Mouse (Mus musculus): ENCODE results near the gene Prcd. TPM values are rescaled to one million over a fixed set of nuclear protein-coding genes. Genes with fewer than 3 reads are reported as not detected.

Gene Prcd
- total RNA-seq, 2 experiments from 2014 or later, result 4.6 to 5.0 TPM

DNA sequence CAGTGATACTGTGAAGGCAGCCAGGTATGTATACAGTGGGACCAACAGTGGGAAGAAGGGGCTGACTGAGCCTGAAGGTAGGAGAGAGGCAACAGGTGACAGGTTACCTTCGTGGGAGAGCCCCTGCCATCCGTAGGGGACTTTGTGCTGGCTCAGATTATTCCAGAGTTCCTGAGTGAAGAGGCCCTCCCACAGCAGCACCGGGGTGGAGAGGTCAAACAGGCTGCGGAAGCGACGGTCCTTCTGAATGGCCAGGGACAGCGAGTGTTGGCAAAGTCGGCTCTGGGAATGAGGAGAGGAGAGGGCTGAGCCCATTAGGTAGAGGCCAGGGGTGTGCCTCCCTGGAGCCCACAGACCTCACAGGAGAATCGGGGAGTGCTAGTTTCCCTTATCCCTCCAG is 32.4 kb downstream of the Prcd start:
- DNase-seq (ENCODE audit: low spot score in 2 of 2), result no peak

DNA sequence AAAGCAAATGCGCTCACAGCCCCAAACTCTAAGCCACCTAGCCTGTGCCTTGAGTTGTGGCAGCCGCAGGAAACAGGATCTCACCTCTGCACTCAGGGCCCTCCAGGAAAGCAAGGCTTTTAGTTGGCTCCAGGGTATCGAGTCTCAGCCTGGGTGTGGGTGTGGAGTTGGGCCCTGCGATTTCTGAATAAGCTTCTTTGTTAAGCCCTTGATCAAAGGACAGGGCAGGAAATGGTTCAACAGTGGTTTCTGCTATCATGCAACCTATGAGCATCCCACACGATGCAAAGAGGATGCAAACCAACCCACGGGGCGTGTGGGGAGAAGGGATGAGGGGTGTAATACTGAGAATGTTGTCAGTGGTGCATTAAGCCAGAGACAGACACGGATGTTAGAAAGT is 34.6 kb downstream of the Prcd start:
- no peak for DNase-seq (ENCODE audit: low spot score in 2 of 2)

DNA sequence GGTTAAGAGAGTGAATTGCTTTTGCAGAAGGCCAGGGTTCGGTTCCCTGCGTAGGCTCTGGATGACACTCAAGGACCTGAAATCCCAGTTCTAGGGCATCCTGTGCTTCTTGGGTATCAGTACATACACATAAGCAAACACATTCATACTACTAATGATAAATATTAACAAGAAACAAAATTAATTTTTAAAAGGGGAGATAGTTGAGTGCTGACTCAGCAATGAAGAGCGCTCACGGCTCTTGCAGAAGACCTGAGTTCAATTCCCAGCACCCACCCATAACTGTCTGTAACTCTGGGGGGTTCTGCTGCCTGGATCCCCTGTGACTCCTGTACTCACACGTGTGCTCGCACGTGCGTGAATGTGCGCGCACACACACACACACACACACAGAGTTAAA is 36.3 kb downstream of the Prcd start:
- no peak for DNase-seq (ENCODE audit: low spot score in 2 of 2)

DNA sequence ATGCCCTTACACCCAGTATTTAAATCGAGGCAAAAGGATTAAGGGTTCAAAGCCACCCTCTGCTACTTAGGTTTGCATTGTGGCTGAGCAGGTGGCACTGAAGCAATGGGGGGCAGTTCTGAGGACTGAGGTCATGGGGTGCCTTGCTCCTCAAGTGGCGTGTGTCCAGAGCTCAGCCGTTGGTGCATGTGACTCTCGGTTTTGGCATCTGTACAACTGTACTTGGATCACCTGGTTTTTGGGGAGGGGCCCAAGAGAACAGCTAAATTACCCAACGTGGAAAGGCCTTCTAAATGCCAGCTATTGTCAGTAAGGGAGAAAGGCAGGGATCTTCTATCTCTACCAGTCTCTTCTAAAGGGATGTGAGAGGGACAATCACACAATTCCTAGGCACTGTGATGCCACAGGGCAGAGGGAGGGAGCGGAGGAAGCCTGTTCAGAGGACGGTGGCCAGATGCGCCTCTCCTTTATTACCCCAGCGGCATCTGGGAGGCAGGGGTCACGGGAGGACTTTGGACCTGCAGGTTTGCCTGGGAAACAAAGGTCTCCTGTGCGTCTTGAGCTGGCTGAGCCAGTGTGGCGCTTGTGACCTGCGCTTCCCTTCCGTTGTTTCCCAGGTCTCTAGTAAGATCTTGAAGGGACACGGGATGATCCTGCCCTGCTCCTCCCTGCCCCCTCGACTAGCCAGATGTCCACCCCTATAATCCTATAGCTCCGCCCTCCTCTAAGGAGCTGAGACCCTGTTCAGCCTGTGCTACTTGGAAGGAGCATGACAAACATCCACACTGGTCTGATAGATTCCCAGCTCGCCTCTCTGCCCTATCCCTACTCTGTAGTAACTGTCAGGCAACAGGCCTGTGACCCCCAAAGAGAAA is 37.6 kb downstream of the Prcd start:
- no peak for DNase-seq (ENCODE audit: low spot score in 2 of 2)

DNA sequence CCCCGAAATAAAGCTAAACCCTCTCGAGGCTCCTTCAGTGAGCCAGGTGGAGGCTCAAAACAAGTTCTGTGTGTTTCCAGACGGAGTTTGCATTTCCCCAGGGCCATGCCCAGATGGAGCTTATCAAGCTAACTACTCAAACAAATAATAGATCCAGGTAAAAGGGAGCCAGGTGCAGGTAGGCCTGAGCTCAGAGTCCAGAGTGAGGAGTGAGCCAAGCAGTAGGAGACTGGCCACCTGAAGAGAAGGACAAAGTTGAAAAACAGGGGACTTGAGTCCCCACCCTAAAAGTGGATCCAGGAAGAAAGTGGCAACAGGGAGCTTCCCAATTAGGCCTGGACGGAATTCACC is 40.5 kb downstream of the Prcd start:
- DNase-seq (ENCODE audit: low spot score in 2 of 2), result no peak

DNA sequence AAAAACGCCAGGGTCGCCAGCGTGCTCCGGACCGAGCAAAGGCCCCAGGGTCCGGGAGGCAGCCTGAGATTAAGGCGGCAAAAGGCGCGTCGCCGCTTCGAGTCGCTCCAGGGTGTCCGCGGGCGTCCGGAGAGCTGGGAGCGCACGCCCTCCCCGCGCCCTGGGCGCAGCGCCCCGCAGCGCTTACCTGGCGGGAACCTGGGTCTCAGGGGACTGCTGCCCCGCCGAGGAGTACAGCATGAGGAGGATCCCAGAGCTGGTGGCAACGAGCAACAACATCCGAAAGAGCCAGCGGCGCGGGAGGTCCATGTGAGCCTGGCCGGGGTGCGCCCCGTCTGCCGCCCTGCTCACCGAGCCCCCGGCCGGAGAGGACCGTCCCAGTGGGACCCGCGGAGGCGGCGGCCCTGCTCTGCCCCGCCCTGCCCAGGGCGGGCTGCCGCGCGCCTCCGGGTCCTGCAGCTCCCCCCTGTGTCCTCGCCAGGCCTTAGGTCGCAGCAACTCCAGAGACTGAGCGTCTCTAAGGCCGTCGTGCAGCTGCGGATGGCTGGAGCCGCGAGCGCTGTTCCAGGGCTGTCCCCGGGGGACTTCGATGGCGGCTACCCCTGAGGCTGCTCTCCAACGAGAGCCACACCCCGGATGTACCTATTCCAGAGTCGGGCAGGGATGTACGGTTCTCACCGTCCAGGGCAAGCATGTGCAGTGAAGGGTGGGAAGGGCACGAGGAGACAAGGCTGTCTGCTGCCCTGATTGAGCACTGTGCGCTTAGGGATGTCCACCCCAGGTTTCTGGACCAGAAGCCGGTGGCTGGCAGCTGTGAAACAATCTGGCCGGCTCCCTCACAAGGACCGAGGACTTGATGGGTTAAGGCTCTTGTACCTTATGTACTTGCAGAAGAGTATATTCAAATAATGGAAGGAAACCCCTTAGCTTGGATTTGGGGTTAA is 41.2 kb downstream of the Prcd start:
- no peak for DNase-seq (ENCODE audit: low spot score in 2 of 2)

DNA sequence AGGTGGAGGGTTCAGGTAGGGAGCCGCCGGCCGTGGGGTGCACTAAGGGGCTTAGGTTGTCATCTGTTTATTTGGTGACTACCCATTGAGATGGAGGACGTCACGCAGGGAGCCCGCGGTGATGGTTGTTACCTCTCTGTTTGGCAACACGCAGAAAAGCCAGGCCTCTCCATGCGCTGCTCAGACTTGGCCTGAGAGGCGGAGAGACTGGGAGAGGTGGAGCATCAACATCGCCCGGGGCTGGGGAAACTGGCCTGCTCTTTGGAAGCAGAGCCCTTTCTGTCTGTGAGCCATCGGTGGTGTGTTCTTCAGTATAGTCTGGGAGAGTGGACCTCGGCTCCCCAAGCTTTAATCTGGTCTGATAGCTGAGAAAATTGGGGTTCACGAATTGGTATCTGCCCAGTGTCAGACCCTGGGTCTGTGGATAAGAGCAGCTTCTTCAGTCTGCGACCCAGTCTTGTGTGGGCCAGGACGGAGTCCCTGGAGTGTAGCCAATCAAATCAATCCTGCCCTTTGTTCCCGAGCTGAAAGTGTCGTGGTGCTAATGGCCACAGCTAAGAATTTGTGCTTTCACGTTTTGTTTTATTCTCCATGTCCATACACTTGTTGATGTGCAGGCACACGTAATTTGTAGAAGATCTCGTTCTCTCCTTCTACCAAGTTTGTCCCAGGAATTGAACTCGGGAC is 42.0 kb downstream of the Prcd start:
- no peak for DNase-seq (ENCODE audit: low spot score in 2 of 2)

DNA sequence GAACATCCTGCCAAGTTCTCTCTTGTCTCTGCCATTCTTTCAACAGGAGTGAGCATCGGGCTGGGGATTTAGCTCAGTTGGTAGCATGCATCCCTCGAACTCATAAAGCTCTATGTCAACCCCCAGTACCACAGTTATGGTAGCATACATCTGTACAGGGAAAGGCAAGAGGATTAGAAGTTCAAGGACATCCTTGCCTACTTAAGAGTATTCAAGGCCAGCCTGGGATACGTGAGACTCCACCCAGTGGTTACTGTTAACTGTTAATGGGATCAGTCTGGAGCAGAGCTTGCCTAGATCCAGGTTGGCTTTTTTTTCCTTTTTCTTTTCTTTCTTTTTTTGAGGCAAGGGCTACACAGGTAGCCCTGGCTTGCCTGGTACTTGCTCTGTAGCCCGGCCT is 43.1 kb downstream of the Prcd start:
- DNase-seq (ENCODE audit: low spot score in 2 of 2), result no peak

DNA sequence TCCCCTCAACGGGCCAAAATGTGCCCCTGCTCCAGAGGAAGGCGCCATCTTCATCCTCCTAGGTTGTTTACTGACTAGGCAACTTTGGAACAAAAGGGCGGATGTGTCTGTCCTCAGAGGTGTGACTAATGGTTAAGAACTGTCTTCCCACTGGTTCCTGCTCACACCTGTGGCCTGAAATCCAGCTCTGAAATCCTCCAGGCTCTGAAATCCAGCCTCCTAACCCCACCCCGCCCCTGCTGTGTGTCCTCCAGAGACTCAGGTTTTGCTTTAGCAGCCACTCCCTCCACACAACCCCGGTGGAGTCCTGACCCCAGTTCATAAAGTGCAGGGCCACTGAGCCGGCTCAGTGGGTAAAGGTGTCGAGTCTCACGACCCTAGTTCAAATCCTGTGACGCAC is 44.2 kb downstream of the Prcd start:
- no peak for DNase-seq (ENCODE audit: low spot score in 2 of 2)

DNA sequence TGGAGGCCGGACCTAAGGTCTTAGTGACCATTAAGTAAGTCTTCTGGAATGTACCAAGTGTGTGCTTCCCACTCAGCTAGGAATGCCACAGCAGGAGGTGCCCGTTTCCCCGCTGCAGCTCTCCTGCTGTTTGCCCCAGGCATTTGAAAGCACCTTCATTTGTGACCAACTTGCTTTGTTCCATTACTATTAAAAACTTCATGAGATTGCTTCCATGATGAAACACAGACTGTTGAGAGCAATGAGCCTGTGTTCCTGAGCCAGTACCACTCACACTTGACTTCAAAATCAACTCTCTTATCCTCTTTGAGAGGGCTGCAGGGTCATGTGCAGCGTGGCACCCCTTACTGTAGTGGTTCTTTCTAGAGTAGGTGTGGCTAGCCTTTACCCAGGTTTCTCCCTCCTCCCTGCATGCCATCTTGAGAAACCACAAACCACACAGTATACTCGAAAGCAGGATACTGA is 48.1 kb downstream of the Prcd start:
- DNase-seq (ENCODE audit: low spot score in 2 of 2), result no peak

DNA sequence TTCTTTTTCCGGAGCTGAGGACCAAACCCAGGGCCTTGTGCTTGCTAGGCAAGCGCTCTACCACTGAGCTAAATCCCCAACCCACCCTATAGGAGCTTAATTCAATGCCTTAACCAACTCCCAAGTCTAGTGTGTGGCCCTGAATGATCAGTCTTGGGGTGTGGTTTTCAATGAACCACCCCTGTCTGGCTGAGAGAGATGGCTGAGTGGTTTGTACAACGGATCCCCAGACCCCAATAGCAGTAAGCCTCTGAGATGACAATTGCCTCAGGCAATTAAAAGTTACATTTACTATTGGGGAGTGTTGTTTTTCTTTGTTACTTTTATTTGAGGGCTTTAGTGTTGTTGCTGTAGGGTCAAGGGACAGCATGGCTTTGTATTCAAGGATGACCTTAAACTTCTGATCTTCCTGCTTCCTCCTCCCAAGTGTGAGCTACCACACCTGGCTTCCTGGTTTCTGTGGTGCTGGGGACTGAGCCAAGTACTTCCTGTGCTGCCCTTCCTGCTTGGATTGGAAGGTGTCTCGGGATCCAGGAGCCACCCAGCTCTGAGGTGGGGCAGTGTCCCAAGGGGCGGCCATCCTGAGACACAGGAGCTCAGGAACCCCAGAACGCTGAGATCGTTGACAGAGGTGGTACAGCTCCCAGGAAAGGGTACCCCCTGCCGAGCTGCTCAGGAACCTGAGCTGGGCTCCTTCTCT is 51.2 kb downstream of the Prcd start:
- DNase-seq (ENCODE audit: low spot score in 2 of 2), result no peak

DNA sequence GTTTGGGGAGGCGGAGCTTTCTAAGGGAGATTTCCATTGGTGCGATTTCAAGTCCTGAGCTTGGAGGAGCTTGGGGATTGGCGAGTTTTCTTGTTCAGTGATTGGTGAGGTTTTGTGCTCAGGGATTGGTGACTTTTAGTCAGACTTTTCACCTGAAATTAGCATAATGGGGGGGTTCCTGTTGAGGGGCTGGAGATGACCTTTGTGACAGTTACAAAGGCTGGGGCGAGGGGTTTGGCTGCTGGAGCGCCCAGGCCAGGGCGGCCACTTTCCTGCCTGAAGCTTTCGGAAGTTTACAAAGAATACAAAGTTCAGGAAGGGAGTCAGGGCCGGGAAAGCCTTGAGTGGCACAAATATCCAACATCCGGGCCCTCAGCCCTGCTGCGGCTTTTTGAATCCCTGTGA is 51.9 kb downstream of the Prcd start:
- no peak for DNase-seq (ENCODE audit: low spot score in 2 of 2)

DNA sequence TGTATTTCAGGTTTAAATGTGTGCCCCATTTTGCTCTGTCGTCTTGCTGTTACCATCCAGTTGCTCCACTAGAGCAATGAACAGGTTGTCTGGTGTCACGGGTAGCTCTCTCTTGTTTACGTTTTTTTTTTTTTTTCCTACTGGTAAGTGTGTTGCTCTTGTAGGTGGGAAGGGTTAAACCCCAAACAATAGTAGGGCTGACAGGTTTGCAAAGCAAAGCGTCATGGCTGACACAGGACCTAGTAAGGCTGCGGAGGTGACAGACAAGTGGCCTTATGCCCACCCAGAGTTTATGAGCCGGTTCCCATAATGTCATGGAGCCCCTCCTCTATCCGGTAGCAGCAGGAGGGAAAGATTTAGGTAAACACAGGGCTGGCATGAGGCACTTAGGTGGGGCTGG is 53.0 kb downstream of the Prcd start:
- no peak for DNase-seq (ENCODE audit: low spot score in 2 of 2)

DNA sequence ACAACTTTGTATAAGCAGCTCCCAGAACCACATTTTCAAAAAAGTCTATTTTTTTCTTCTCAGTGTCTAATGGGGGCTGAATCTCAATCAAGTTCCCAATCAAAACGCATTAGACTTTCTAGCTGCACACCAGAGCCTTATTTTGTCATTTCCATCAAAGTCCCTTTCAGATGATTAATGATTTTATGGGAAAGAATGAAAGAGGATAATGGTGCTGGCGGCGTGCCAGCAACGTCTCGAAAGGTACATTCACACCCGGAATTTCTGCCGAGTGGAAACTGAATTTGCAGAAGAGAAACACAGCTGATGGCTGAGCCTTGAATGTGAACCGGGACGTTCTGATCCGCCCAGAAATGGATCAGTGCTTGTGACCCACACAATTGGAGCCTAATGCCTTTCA is 56.8 kb downstream of the Prcd start:
- DNase-seq (ENCODE audit: low spot score in 2 of 2), result no peak

DNA sequence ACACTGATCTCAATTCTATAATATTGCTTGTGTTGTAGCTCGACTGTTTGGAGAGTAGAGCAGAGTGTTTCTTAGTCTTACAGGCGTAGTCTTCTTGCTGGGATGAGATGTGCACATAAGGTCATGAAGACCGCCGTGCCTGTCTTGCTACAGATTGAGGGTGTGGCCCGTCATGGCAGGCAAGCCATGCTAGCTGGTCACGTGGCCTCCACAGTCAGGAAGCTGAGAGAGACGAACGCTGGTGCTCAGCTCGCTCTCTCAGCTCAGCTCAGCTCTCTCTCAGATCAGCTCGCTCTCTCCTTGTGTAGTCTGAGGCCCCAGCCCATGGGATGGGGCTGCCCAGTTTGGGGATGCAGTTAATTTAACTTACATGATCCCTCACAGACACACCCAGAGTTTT is 57.5 kb downstream of the Prcd start:
- no peak for DNase-seq (ENCODE audit: low spot score in 2 of 2)

DNA sequence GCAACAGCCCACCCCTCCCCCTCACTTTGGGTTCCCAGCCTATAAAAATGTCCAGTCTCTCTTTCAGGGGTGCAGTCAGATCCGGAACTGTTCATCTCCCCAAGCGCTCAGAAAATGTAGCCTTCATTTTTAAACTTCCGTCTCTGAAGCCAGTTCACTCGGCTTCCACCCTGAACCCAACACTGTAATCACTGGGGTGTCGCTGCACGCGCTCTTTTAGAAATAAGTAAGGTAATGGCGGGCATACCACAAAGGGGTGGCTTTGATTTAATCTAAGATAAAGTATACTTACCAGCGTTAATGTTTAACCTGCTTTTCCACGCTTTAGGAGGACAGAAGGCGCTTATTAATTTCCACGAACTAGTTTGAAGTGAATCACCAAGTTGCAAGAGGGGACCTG is 60.7 kb downstream of the Prcd start:
- no peak for DNase-seq (ENCODE audit: low spot score in 2 of 2)

Other genes starting within 250 kb of the Prcd start
- gene Rnf157, start 240.5 kb upstream of the Prcd start, total RNA-seq (2021), result 100 to 1,000 TPM; 236 to 242 TPM
- gene Ubald2, start 219.4 kb upstream of the Prcd start, total RNA-seq (2021), result 10 to 100 TPM; 38.7 to 41.4 TPM
- under 1 TPM in 1 of 2 experiments, not detected in 1; 0.07 TPM for gene Qrich2, start 187.3 kb upstream of the Prcd start, total RNA-seq (2021)
- gene Prpsap1, start 159.3 kb upstream of the Prcd start, total RNA-seq (2021), result 10 to 100 TPM; 86.1 to 90.6 TPM
- gene Sphk1, start 122.6 kb upstream of the Prcd start, total RNA-seq (2021), result 1 to 10 TPM; 2.2 TPM
- 100 to 1,000 TPM; 104 to 108 TPM for gene Ube2o, start 72.1 kb upstream of the Prcd start, total RNA-seq (2021)
- under 1 TPM; 0.39 to 0.76 TPM for gene Aanat, start 67.1 kb upstream of the Prcd start, total RNA-seq (2021)
- 1 to 10 TPM; 1.6 to 1.7 TPM for gene Rhbdf2, start 26.5 kb upstream of the Prcd start, total RNA-seq (2021)
- gene Cygb, start 779 bp downstream of the Prcd start, total RNA-seq (2021), result 10 to 100 TPM; 48.9 to 52.1 TPM
- gene St6galnac1, start 122.0 kb downstream of the Prcd start, total RNA-seq (2021), result not detected
- gene Mxra7, start 174.5 kb downstream of the Prcd start, total RNA-seq (2021), result 10 to 100 TPM; 22.2 to 22.8 TPM
- gene Mettl23, start 189.7 kb downstream of the Prcd start, total RNA-seq (2021), result 10 to 100 TPM; 27.3 to 30.0 TPM
- 10 to 100 TPM; 28.8 to 29.3 TPM for gene Jmjd6, start 189.9 kb downstream of the Prcd start, total RNA-seq (2021)
- 10 to 100 TPM; 38.5 to 48.9 TPM for gene Mfsd11, start 198.9 kb downstream of the Prcd start, total RNA-seq (2021)
- 100 to 1,000 TPM; 171 to 184 TPM for gene Srsf2, start 199.6 kb downstream of the Prcd start, total RNA-seq (2021)